Mouse (Mus musculus): ENCODE data around the gene Fyb.
A peak's percentile ranks its signal among the peaks of the same experiment; 100 is the strongest.

Fyb gene

GRCm38 (mm10) chr15:6522653-6523167 is at the start of gene Fyb:
Gene Fyb (plus strand): TSS chr15:6522853.
- DNase-seq, result no peak

DNA sequence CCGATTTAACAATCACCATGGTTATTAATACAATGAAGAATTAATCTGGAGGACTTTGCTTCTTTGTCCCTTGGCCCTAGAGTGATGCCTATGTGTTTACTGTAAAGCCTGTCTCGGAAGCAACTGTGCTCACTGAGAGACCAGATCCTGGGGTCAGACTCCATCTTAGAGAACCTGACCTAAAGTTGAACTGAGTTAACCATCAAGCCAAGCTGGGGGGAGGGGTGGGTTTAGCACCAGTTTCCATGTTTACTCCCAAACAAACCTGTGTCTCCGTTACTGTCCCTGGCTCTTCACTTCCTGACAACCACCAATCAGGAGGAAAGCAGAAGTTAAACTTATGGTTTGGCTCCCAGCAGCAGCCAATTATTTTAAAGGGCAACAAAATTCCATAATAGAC is 39.1 kb upstream of the Fyb start:
- DNase-seq, result no peak

- no peak for DNase-seq
Observed at GRCm38 (mm10) chr15:6492386-6492785, 30.3 kb upstream of the Fyb start.

DNA sequence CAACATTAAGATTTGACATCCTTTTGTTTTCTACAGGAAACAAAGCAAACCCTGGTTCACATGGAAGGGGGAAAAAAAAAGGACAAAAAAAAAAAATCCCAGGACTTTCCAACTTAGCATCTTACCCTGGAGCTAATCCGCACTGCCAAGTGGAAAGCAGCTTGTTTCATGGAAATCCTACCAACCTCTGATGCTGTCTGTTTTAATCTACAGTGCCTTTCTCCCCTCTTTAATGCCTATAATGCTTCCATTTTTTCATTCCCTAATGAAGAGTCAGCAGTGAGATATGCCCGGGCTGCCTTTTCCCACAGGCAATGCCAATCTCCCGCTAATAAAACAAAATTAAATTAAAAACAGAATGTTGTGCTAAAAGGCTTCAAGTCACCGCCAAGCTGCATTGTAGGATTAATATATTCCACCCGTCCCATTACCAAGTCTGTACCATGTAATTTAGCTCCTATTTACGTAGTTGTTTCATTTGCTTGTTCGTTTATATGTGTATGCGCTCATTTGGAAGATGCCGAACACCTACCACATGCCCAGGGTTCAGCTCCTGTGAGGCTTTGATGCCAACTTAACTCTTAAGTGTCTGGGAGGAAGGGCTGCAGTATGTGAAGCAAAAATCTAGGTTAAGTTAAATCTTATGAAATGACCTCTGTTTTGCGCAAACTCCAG is 24.1 kb upstream of the Fyb start:
- DNase-seq, result no peak

DNA sequence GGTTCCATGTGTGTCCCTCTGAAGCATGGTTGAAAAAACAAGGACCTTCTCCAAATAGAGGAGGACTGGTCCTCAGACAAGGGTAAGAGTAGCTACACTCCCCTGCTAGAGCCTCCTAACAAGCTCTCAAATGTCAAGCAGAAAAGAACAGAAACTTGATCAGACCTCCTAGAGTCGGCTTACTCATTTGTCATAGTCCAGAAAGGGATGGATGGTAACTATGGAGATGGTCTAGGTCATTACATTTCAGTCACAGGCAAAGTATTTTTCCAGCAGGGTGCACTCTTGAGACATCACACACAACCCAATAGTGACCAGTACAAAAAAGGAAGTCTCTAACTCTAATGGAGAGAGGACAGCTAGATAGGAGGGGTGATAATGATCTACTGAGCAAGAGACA is 21.9 kb upstream of the Fyb start:
- peak; percentile 37 for DNase-seq

GRCm38 (mm10) chr15:6517525-6517924 is 5.1 kb upstream of the Fyb start:
- DNase-seq, result no peak

DNA sequence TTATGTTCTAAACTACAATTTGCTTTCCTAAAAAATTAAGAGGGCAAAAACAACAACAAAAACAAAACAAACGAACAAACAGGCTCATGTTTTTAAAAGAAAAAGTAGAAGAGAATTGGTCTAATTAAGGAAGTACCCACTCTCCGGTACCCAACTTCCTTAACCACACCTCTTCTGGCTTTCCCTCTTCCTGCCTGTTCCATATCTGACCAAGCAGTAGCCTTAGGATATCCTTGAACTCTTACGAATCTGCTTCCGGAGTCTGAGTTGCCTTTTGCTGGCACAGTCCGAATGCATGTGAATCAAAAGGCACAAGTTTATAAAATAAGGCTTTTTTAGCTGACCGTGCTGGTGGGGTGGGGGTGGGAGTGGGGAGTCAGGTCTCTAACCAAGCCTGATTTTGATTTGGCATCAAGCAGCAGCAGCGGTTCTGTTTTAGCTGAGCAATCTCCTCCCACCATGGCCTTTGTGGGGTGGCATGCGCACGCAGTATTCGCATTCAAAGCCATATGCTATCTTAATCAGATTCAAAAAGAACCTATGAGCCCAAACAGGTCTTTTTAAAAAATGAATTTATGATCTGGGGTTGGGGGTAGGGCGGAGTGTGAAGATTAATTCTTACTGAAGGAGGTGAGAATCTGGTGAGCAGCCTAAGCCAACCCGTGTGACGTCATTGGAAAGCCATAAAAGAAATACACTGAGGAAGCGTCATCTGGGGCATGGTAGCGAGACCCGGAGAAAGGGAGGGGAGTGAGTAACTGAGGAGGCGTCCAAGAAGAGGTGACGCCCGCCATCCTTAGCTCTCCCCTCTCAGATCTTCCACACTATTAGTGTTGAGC is 3.0 kb upstream of the Fyb start:
- DNase-seq, result no peak

DNA sequence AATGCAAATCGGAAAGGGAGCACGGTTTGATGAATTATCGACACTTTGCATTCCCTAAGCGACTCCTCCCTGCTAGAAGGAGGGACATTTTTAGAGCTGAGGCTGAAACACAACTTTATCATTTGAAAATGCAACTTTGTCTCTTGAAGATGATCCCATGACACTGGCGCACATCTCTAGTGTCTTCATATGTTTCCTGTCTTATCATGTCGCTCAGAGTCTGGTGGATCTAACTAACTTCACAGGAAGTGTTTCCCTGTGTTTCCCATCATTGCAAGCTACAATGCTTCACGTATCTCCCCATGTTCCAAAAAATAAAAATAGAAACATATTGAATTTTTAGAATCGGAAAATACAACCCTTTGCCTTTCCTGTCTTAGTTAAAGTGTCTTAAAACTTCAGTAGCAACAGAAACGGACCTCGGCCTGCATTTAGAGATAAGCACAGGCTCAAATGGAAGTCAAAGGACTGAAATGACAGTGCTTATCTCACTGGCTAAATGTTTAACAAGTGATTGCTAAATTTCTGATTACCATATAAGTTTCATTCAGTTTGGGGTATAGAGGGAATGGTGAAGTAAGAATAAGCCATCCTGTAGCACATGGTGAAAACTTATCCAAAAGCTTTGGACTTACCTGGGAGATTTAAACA is 2.0 kb upstream of the Fyb start:
- DNase-seq, result no peak

DNA sequence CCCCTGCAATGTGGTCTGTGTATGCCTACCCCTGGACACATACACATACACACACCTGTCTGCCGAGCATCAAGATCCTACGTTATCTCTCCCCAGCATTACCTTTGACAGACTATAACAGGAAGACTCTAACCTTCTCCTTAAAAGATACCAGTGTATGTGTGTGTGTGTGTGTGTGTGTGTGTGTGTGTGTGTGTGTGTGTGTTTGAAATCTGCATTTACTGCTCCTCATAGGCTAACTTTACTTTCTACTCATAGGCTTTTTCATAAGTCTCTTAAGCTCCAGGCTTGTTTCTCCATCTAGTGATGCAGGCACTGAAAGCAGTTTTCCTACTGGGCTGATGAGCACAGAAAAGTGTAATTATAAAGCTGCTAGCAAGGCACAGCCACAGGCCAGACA is 2.1 kb downstream of the Fyb start:
- DNase-seq, result no peak

GRCm38 (mm10) chr15:6525386-6525785 is 2.7 kb downstream of the Fyb start:
- DNase-seq, result no peak

DNA sequence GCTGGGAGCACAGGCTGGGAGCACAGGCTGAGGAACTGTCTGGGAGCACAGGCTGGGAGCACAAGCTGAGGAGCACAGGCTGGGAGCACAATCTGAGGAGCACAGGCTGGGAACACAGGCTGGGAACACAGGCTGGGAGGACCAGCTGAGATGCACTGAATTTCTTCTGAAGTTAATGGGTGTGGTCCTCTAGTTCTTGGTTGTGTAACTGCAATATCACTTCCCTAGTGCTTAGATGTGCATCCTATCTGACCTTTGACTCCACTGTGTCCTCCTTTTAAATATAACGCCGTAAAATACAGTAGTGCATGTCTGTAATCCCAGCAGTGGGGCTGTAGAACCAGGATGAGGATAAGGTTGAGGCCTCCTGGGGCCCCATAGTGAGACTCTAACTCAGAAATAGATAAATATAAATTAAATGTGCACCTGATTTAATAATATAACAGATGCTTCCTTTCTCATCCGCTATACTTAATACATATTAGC is 11.2 kb downstream of the Fyb start:
- no peak for DNase-seq

DNA sequence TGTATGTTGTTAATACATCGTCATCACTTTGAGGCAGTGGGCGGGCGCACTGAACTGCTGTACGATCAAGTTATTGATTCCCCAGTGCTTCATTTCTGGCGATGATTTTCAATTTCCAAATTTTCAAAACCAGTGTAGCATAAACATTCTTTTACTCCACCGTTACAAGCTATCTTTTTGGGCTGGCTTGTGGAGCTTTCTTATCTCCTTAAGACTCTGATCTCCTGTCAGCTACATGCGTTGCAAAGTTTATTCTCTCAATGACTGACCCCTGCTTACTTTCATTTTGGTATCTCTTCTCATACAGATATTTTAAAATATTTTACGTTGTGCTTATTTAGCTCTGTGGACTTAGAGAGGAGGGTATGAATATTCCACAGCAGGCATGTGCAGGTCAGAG is 11.9 kb downstream of the Fyb start:
- no peak for DNase-seq

DNA sequence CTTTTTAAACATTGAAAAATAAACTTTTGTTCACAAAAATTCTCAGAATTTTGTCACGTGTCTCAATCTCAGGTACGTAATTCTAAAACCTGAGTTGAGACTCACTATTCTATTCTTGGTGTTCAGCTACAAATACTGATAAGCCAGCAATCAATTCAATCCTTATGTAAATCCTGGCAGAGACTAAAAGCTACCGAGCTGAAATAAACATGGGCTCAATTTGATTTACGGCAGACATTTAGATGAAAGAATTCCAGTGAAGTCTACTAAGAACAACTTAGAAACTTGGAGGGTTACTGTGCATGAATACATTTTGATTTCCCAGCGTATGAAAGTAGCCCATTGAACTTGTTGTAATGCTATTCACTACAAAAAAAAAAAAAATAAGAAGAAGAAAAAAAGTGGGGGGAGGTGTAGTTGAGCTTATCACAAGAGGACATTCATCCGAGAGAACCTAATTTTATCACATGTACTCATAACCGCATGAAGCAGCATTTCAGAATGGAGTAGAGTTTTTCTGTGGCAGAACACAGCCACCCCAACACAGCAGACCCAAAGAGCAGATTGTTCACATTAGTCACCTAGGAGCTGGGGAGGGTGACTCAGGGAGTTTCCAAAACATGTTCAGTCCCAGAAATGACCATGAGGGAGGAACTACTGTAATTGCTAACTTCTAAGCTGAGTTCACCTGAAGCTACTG is 17.1 kb downstream of the Fyb start:
- no peak for DNase-seq

- DNase-seq, result no peak
Observed at GRCm38 (mm10) chr15:6548911-6549310, 26.3 kb downstream of the Fyb start.

DNA sequence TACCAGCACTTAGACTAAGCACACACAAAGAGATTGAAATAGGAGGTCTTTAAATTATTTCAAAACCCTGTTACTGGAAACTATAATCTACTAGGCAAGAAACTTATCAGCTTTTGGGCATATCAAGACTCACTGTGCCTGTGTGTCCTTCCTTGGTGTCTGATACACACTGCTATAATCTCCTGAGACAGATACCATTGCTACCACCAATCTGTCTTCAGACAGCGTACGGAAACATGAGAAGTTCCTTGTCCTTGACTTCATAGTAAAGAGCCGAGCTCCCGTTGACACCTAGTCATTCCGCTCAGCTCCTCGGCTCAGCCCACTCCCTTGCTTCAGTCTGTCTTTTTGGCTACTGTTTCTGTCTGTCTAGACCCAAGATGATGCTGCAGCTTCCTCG is 29.2 kb downstream of the Fyb start:
- no peak for DNase-seq

DNA sequence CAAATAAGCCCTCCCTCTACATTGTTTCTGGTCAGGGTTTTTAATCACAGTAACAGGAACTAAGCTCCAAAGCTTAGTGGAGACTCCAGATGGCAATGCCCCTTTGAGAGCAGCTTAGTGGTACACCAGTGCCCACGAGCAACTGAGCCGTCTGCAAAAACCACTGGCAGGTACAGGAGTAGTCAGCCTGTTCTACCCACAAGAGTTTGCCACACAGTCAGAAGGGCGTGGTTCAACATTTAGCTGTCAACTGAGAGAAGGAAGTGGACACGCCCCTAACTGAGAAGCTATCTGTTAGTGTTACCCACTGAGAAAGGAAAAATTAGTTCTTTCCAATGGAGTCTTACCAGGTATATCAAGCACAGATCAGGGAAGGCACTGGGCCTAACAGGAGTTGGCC is 32.1 kb downstream of the Fyb start:
- peak; percentile 70 for DNase-seq

- peak; percentile 42 for DNase-seq
Observed at GRCm38 (mm10) chr15:6555536-6555935, 32.9 kb downstream of the Fyb start.

GRCm38 (mm10) chr15:6556272-6556671 is 33.6 kb downstream of the Fyb start:
- no peak for DNase-seq

GRCm38 (mm10) chr15:6556911-6557310 is 34.3 kb downstream of the Fyb start:
- no peak for DNase-seq

DNA sequence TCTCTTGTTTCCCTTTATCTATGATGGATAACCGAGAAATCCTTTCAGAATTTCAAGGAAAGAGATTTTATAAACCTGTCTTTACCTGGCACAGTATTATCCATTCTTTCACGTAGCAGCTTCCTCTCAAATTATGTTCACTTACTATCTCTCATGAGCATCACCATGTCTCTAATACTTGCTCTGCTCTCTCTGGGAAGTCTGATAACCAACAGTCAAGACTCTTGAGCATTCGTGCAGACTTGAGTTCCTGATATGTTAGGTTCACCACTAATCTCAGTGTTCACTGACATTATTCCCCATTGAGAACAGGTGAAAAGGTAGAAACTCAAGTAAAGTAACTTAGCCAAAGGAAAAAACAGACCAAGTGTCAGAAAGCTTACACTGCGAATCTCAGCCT is 34.9 kb downstream of the Fyb start:
- no peak for DNase-seq

- DNase-seq, result no peak
Observed at GRCm38 (mm10) chr15:6559188-6559587, 36.5 kb downstream of the Fyb start.

DNA sequence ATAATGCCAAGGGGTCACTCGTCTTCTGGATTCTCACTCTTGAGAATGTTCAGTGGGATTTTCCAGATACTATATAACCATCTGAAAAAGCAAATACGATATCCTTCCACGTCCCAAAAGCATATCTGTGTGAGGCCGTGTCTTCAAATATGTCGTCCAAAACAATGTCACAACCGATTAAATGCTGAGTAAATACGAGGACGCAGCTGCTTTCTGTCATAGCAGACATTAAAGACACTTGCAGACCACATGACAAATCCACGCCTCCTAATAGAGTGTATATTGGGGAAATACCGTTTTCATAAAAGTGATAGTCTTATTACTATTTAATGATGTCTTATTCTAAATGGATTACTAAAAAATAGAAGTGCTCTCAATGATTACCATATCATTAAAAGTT is 38.0 kb downstream of the Fyb start:
- no peak for DNase-seq

DNA sequence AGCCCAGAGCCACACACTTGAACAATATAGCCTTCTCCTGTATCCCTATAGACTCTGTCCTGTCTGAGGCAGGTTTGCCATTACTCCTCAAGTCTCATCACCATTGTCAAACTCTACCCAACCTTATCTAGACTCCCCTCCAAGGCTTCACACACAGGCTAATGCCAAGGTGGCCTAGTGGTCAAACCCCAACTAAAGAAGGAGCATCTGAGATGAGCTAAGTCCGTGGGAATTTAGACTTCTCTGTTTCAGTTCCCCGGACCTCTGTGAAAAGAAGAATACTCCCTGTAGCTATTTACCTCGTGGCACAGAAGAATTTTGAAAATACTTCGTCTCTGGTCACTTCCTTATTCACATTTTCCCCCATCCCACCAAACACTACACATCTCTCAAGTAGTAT is 39.5 kb downstream of the Fyb start:
- no peak for DNase-seq

Data from lung, postnatal 36 days (tissue).